Mouse (Mus musculus) gastrocnemius, postnatal 25 days (tissue): ENCODE measurements around the gene Gm8909. TPM values are rescaled to one million over a fixed set of nuclear protein-coding genes. Genes with fewer than 3 reads are reported as not detected.
A peak's percentile ranks its signal among the peaks of the same experiment; 100 is the strongest.
"Not testable (repeated sequence)": the region's sequence is repeated elsewhere in the genome, so short reads cannot be mapped to it uniquely, and the experiment has no call there.

Experiments
- DNase-seq: peaks from one replicate; pipeline ENCODE4 v3.0.0; 2022
- total RNA-seq, 2 experiments: library from RNA; stranded (reverse); gene quantifications; 1 replicate in 1 of 2; 2 replicates in 1 of 2; pipeline ENCODE4 v1.2.3; 2021

The Gm8909 gene
- total RNA-seq, 2 experiments from 2014 or later: not detected

DNA sequence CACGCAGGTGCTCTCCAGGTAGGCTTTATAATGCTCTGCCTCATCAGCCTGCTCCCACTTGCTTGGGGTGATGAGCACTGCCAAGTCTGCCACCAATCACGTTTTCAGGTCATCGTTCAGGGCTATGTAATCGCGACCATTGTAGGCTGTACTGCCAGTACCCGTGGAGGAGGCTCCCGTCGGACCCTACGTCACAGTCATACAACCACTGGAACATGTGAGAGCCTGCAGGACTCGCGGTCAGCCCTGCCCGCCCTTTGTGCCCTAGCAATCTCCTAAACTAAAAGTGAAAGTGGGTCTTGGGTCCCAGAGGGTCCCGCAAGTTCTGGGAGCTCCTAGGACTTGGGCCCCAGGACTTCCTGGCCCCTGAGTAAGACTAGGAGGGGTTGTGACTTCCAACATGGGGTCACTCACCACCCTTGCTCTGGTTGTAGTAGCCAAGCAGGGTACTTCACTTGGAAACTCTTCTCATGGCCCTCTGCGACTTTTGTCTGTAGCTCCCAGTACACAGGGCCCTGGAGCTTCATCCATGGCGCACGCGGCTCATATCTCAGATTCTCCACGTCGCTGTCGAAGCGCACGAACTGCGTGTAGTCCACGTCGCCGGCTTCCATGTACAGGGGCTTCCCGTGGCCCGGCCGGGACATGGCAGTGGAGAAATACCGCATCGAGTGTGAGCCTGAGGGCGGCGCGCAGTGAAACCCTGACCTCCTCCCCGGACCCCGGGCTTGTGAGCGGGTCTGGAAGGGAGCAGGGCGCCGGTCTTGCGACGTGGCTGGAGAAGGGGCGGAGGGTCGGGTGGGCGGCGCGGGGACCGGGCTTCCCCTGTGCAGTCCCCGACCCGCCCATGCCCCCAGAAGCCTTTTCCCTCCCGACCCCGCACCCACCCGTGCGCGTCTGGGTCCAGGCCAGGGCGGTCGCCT is 6.9 kb downstream of the Gm8909 start:
- no peak for DNase-seq

- not testable (repeated sequence) for DNase-seq
These were observed 10.1 kb downstream of the Gm8909 start for GRCm38 (mm10) chr17:36158264-36158663.

DNA sequence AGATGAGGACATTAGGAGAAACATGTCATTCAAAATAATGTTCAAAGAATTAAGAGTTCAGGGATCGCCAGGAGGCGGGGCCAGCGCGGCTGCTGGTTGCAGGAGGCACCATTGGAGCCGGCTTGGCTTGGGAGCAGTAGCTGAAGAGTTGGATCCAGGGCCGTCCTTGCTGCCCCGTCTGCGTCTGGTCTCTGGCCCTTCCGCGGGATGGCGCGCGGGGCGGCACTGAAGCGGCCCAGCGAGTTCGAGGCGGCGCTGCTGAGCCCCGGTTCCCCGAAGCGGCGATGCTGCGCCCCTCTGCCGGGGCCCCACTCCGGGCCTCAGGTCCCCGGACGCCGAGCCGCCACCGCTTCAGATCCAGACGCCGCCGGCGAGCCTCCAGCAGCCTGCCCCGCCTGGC is 10.6 kb downstream of the Gm8909 start:
- not testable (repeated sequence) for DNase-seq

GRCm38 (mm10) chr17:36154271-36155149 is 13.8 kb downstream of the Gm8909 start:
- DNase-seq: no peak

- DNase-seq: not testable (repeated sequence)
These were observed 17.1 kb downstream of the Gm8909 start for GRCm38 (mm10) chr17:36151200-36151599.

- not testable (repeated sequence) for DNase-seq
These were observed 19.9 kb downstream of the Gm8909 start for GRCm38 (mm10) chr17:36148468-36148867.

DNA sequence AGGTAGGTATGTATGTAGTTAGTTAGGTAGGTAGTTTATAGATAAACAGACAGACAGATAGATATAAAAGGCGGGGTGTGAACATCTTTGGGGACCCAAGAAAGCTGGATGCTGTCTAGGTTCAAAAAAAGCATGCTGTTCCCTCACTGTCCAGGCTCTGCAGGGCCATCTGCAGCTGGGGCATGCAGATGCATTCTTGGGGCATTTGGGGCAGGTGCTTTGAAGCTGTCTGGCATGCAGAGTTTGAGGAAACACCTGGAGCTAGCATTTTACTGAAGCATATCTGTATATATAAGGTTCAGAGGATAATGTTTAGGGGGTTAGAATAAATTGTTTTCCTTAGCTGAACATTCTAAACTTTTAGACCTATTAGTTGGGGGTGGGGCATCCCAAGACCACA is 21.4 kb downstream of the Gm8909 start:
- DNase-seq: not testable (repeated sequence)

- DNase-seq: not testable (repeated sequence)
These were observed 22.5 kb downstream of the Gm8909 start for GRCm38 (mm10) chr17:36145861-36146156.

DNA sequence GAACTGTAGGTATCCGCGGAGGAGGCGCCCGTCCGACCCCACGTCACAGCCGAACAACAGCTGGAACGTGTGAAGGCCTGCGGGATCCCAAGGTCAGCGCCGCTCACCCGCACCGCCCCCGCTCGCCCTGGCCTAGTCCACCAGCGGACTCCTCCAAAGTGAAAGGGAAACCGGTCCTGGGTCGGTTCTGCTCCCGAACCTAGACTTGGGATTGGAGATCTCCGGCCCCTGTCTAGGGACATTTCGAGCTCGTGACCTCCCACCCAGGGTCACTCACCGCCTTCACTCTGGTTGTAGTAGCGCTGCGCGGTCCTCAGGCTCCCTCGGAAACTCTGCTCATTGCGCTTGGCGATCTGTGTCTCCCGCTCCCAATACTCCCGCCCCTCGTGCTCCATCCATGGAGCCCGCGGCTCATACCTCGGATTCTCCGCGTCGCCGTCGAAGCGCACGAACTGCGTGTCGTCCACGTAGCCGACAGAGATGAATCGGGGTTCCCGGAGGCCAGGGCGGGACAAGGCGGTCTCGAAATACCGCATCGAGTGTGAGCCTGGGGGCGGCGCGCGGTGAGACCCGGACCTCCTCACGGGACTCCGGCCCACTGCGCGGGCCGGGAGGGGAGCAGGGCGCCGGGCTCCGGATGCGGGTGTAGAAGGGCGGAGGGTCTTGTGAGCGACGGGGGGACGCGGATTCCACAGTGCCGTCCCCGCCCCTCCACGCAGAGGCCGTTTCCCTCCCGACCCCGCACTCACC is 23.1 kb downstream of the Gm8909 start:
- no peak for DNase-seq

DNA sequence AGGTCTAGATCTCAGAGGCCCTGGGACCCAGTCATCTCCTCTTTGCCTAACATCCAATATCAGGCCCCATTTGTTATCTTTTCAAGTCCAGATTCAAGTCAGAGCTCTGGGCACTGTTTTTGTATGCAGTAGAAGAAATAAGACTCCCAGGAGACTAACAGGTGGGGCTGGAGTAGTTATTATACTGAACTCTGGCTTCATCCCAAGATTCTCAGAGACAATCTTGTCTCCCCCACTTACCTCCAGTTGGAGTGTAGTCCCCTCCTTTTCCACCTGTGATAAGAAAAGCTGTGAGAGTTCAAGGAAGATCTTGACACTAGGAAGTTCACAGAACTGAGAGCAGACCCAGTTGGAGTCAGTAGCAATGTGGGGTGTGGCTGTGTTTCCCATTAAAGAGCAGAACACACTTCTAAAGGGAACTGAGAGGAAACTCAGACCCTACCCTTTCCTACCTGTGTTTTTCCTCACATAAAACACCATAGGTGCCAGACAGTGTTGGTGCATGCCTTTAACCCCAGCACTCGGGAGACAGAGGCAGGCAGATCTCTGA is 32.0 kb downstream of the Gm8909 start:
- not testable (repeated sequence) for DNase-seq

DNA sequence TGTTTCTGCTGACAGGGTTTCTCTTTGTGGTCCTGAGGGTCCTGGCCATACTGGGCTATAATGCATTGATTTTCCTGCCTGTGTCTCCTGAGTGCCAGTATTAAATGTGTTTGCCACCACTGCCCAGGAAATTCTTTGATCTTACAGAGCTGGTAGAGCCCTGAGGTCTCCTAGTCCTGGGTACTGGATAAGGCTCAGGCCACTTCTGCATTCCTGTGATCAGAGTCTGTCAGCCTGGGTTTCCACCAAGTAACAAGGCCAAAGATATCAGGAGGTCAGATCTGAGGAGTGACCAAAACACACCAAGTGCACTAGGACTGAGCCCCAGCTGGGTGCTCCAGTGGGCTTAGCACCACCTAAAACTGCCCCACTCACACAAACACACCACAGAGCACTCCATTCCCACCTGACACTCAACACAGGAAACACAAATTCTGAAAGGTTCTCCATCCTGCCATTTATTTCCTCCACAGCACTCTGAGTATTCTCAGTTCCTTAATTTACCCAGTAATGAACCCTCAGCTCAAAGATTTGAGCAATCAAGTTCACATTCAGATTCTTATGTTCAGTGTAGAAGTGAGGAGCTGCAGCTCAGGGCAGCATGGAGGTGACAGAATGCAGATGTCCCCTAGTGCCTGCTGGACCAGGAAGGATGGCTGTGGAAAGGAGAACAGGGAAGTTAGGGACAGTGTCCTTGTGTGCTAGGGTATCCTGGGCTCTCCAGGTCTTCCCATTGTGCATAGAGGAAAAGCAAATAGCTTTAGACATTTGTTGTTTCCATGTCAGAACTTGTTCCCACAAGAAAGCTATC is 32.7 kb downstream of the Gm8909 start:
- not testable (repeated sequence) for DNase-seq

DNA sequence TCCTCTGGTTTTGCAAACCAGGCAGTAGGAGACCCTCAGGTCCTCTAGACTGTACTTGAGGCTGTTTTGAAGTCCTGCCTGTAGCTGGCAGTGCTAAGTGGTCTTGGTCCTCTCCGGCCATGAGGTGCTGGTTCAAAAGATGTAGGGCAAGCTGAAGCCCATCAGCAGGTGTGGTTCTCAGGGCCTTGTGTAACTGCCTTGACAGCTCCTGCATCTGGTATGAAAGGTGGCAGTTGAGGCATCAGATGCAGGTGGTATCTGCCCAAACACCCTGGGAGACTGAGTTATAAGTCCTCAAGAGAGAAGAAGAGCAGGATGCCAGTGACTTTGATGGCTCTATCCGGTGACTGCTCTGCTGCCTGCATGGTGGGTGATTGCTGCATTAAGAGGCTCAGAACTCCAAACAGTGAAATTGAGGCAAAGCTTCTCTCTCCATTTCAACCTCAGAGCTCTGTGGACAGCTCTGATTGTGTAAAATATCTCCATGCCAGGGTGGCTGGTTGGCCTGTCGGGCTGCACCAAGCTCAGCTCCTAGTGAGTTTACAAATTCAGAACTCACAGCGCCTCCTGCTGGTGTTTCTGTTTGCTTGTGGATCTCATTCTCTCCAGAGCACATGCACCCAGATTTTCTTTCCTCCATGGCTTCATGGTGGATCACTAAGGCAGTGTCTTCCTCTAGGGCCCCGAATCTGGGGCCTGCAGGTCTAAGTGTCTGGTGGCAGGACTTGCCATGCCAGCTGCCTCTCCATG is 36.6 kb downstream of the Gm8909 start:
- DNase-seq: no peak

DNA sequence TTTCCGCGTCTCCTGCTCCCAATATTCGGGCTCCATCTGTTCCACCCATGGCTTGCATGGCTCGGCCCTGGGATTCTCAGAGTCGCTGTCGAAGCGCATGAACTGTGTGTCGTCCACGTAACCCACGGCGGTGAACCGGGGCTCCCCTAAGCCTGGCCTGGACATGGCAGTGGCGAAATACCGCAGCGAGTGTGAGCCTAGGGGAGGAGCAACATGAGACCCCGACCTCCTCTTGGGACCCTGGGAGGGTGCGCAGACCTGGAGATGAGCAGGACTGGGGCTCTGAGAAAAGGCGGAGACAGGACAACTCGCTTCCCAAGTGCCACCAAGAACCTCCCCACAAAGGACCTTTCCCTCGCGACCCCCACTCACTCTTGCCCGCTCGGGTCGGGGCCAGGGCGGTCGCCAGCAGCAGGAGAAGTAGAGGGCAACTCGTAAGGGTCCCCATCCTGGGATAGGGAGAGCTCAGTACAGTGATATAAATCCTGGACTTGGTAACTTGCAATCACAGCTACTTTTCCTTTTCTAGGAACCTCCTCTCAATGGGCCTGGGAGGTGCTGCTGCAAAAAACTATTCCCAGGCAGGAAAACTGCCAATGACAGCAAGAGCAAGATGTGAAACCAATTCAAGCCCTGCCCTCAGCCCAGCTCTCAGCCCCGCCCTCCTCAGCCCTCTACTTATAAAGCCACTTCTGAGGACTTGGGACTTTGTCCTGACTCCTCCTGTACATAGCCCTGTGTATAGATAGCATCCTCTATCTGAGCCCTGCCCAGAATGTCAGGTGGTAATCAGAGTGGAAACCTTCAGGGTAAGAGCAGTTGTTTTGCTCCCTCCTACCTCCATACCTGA is 39.1 kb downstream of the Gm8909 start, which contains the start of gene Gm7030:
Gm7030 (minus strand) TSS at position 458 of the 850 bp plus-strand sequence.
- peak; percentile 8 for DNase-seq

- DNase-seq: not testable (repeated sequence)
These were observed 39.8 kb downstream of the Gm8909 start for GRCm38 (mm10) chr17:36128525-36128924.

DNA sequence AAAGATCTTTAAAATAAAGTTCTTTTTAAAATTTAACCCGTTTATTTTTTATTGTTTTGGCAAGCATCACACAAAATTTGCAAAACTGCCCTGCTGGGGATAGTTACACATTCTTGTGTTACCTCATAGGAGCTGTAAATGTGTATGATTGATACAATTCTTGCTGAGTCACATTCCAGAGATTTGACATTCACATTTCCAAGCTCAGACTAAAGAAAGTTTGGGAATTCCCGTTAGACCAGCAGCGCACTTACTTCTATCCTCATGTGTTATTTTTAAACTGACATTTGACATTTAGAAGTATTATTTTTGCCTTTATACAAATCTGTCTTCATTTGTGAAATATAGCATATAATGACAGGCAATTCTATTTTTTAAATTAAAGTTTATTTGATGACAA is 44.2 kb downstream of the Gm8909 start:
- DNase-seq: not testable (repeated sequence)

- DNase-seq: peak; percentile 47
These were observed 46.9 kb downstream of the Gm8909 start, which contains the start of gene Gm19684 for GRCm38 (mm10) chr17:36121352-36122020. Gm19684 (plus strand) TSS chr17:36121678.

DNA sequence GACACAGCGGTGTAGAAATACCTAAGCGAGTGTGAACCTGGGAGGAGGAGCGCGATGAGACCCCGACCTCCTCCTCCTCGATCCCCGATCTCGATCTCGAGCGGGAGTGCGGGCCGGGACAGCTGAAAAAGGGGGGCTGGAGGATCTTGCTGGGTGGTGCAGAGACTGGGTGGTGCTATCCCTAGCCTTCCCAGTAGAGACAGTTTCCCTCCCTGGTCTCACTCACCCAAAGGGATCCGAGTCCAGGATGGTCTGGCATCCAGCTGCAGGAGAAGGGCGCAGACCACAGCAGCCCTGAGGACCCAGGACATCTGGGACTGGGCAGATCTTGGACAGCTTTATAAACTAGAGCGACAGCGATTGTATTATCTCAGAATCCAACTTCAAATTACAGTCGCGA is 47.5 kb downstream of the Gm8909 start:
- not testable (repeated sequence) for DNase-seq

DNA sequence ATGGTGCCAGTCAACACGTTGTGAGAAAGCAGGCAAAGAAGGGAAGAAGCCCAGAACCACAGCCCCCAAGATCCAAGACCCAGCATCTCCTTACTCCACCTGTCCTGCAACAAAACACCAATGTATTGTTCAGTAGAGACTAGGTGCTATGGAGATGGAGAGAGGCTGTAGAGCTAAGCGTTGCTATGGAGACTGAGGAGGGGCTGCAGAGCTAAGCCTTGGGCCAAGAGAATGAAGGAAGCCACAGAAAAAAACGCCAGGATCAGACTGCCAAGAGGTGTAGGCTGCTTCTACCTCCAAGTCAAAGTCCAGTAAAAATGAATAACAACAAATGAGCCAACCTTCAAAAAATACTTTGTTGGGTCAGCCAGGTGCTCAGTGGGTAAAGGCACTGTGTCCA is 51.8 kb downstream of the Gm8909 start:
- DNase-seq: not testable (repeated sequence)
